Mouse (Mus musculus) liver, adult 2 months (tissue): ENCODE measurements at regions not wholly inside any gene's neighbourhood (a gene's known extent, or its start where the extent isn't known, plus 50 kb on each side); places are given as distances from the start of the nearest gene placed in this dataset.

ENCODE experiments used
- DNase-seq: peaks from one replicate; pipeline ENCODE4 v3.0.0-alpha.2; 2011; ENCODE audit warnings: low read depth, low spot score; ENCODE audit errors: extremely low read depth
- H3K27ac ChIP-seq: fragments of 200-500 bp; replicated peaks from 2 replicates; pipeline ENCODE4 v1.5.1; 2012; ENCODE audit warnings: low read depth, mild to moderate bottlenecking, control low read depth, inconsistent platforms, low read length; ENCODE audit not compliant: insufficient read depth
- H3K27me3 ChIP-seq: fragments of 200-500 bp; 2 replicates; pipeline ENCODE4 v1.6.1; 2012; ENCODE audit warnings: mild to moderate bottlenecking, moderate library complexity, low read length, inconsistent platforms; ENCODE audit not compliant: control insufficient read depth, insufficient read depth
- H3K36me3 ChIP-seq: fragments of 200-500 bp; 2 replicates; pipeline ENCODE4 v1.6.1; 2012; ENCODE audit warnings: low read length, inconsistent platforms; ENCODE audit not compliant: control insufficient read depth, insufficient read depth
- H3K4me1 ChIP-seq: fragments of 200-500 bp; 2 replicates; pipeline ENCODE4 v1.6.1; 2011; ENCODE audit warnings: low read length; ENCODE audit not compliant: control insufficient read depth, insufficient read depth
- H3K4me3 ChIP-seq: fragments of 200-500 bp; 2 replicates; pipeline ENCODE4 v1.5.1; 2011; ENCODE audit warnings: low read depth, mild to moderate bottlenecking, control low read depth, low read length, moderate library complexity; ENCODE audit not compliant: insufficient read depth
- H3K79me2 ChIP-seq: fragments of 200-500 bp; 2 replicates; pipeline ENCODE4 v1.6.1; 2012; ENCODE audit warnings: inconsistent platforms, mild to moderate bottlenecking, low read length, moderate library complexity; ENCODE audit not compliant: control insufficient read depth, insufficient read depth
- H3K9ac ChIP-seq: fragments of 200-500 bp; 2 replicates; pipeline ENCODE4 v1.6.1; 2012; ENCODE audit warnings: low read depth, mild to moderate bottlenecking, control low read depth, inconsistent platforms, low read length
- CTCF ChIP-seq: fragments of 200-500 bp; IDR thresholded peaks from 2 replicates; pipeline ENCODE4 v1.5.1; 2011; ENCODE audit warnings: low read depth, low read length, control low read depth
- POLR2A ChIP-seq: fragments of 200-500 bp; IDR thresholded peaks from 2 replicates; pipeline ENCODE4 v1.6.1; 2011; ENCODE audit warnings: low read length, control low read depth; ENCODE audit not compliant: insufficient read depth; ENCODE audit errors: extremely low read depth
- WGBS: fragments of 180-500 bp; shearing (Covaris S2); methylation state at CpG from one replicate; pipeline ENCODE4 v1.1.7; 2018; 5-methylcytosine and 5-hydroxymethylcytosine counted together

DNA sequence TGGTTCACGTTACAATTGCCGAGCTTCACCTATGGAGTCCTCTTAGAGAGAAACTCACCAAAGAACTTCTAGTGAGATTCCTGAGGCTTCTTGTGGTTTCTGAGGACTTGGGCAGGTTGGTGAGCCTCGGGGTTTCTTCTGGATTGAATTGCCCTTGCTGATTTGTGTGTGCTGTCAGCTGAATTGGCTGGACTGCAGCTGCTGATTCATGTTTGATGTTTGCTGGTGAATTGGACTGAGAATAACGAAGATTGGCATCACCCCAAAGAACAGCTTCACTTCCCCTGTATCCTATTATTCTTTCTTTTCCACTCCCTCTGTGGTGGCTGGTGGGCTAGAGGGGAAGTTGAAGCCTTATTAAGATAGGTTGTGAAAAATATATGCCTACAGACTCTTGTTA, 158.4 kb downstream of the Syk start:
- no peaks in the 10 kb centered on the region for H3K36me3 ChIP-seq
- H3K4me1 ChIP-seq: no peaks in the 10 kb centered on the region
- 85% methylated on average over 4 of the region's 4 CpGs for WGBS
- H3K27me3 ChIP-seq: no peaks in the 10 kb centered on the region
- no peaks in the 10 kb centered on the region for H3K79me2 ChIP-seq
- no peak for TF ChIP-seq CTCF
- TF ChIP-seq POLR2A: no peak
- H3K9ac ChIP-seq: no peak overlapping the region
- H3K4me3 ChIP-seq: no peak overlapping the region
- no peak for DNase-seq
- no peak overlapping the region for H3K27ac ChIP-seq

DNA sequence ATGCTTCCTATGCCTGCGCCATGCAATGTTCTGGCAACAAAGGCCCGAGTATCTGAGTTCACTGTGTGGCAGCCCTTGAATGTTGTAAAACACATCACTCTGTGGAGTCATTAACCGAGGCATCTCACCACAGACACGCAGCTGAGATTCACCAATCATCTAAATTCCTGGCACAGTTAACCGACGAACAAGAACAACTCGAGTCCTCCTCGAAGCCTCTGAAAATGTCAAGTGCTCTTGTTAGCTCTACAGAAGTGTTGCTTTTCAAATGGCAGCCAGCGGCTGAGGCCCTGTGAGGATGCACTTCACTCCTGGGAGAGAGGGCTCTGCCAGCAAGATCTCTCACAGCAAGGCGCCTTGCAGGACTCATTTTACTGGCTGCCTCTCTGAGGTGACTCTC, 173.0 kb downstream of the Syk start:
- no peak for DNase-seq
- H3K79me2 ChIP-seq: no peaks in the 10 kb centered on the region
- H3K27me3 ChIP-seq: no peaks in the 10 kb centered on the region
- TF ChIP-seq POLR2A (no peak), CTCF (no peak)
- no peak overlapping the region for H3K27ac ChIP-seq
- H3K4me1 ChIP-seq: no peaks in the 10 kb centered on the region
- H3K9ac ChIP-seq: no peak overlapping the region
- H3K4me3 ChIP-seq: no peak overlapping the region
- 89% methylated on average over 10 of the region's 10 CpGs for WGBS
- H3K36me3 ChIP-seq: no peaks in the 10 kb centered on the region

DNA sequence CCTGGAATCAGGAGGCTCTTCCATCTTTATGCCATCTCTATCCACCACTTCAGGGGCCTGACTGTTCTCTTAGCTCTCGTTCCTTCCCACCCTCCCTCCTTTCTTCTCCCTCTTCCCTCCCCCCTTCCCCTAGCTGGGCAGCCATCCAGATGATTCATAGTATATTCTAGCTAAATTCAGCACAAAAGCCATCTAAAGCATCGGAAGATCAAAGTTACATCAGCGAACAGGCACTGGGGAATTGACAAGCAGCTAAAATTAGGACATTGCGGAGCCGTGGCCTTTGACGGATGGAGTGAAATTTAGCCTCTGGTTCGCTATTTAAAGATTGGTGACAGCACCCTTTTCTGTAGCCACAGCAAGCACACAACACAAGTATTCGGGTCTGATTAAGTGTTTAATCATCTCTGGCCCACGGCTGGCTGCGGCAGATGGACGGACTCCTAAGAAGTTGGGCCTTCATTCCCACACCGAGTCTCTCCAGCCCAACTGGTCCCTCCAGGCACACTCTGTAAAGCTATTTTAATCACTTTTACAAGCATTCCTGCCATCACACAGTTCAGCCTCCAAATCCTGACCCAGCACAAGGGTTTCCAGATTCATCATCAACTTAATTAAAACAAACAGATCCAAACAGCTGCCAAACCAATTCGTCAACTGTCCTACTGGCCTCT, 163.8 kb downstream of the Auh start:
- 41% methylated on average over 13 of the region's 13 CpGs for WGBS
- Histone ChIP-seq H3K4me1 (peaks cover 17% of the 10 kb centered on the region), H3K4me3 (no peak overlapping the region), H3K36me3 (no peaks in the 10 kb centered on the region), H3K79me2 (no peaks in the 10 kb centered on the region), H3K9ac (no peak overlapping the region), H3K27ac (peak overlapping the region; percentile 68), H3K27me3 (no peaks in the 10 kb centered on the region)
- DNase-seq: peak; percentile 46
- TF ChIP-seq CTCF (no peak), POLR2A (no peak)

DNA sequence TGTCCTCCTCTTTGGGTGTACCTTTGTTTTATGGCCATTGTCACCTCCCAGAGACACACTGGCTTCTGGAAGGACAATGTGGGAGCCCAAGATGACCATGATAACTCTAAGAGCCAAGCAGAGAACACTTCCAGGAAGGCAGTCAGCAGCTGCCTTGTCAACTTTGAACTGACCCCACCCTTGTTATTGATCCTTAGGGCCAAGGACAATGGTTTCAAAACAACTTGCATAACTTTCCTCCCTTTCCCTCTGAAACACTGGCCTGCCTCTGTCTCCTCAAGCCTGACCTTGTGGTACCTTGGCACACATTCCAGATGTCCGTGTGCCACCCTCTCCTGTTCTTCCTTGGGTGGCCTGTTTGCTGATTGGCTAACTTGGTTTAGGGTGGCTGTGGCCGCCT, 163.2 kb downstream of the Auh start:
- H3K79me2 ChIP-seq: no peaks in the 10 kb centered on the region
- peak; percentile 98 for DNase-seq
- H3K4me3 ChIP-seq: no peak overlapping the region
- H3K36me3 ChIP-seq: no peaks in the 10 kb centered on the region
- H3K4me1 ChIP-seq: peaks cover 22% of the 10 kb centered on the region
- no peaks in the 10 kb centered on the region for H3K27me3 ChIP-seq
- H3K27ac ChIP-seq: peak overlapping the region; percentile 73
- WGBS: 13% methylated on average over 2 of the region's 2 CpGs
- TF ChIP-seq POLR2A: no peak
- TF ChIP-seq CTCF: no peak
- H3K9ac ChIP-seq: no peak overlapping the region

DNA sequence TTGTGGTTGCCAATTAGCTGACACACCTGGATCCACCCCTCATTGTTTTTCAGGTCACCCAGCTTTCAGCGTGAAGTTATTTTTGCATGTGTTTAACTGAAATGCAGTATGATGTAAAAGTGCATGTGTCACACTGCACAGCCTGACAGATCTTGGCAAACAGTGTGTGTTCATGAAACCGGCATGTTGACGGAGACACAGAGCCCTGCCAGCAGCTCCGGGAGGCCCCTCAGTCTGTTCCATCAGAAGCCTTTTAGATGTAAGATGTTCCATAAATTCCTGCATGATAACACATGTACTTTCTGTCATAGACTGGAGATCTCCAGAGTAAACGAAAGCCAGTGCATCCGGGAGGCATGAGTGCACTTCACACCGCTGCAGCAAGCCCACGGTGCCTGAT, 159.5 kb downstream of the Auh start:
- Histone ChIP-seq H3K79me2 (no peaks in the 10 kb centered on the region), H3K36me3 (no peaks in the 10 kb centered on the region), H3K27me3 (no peaks in the 10 kb centered on the region), H3K4me1 (peaks cover 29% of the 10 kb centered on the region), H3K4me3 (no peak overlapping the region), H3K27ac (no peak overlapping the region), H3K9ac (no peak overlapping the region)
- TF ChIP-seq POLR2A: no peak
- TF ChIP-seq CTCF: no peak
- peak; percentile 28 for DNase-seq
- WGBS: 45% methylated on average over 8 of the region's 8 CpGs

DNA sequence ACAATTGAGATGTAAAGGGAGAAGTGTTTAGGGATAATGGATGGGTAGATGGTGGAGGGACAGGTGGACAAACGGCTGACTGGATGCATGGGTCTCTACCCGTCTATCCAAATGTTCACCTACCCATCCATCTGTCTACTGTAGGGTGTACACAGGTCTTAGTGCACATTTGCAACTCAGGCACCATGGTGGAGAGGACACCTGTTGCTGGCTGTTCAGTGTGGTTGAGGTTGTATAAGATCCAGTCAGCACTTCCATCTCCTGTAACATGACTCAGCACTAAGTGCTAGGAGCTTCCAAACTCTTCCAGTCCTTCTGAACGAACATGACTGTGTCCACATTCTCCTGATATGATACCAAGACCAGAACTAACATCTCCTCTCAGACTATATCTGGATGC, 158.0 kb downstream of the Auh start:
- H3K27me3 ChIP-seq: no peaks in the 10 kb centered on the region
- WGBS: 77% methylated on average over 3 of the region's 3 CpGs

More for the DNA sequence above, 158.0 kb downstream of the Auh start:
- peak; percentile 20 for DNase-seq
- peaks cover 22% of the 10 kb centered on the region for H3K4me1 ChIP-seq
- H3K4me3 ChIP-seq: no peak overlapping the region
- TF ChIP-seq CTCF (no peak), POLR2A (no peak)
- H3K79me2 ChIP-seq: no peaks in the 10 kb centered on the region
- H3K36me3 ChIP-seq: no peaks in the 10 kb centered on the region
- H3K27ac ChIP-seq: no peak overlapping the region; the same call in 1 of the 2 replicates
- H3K9ac ChIP-seq: no peak overlapping the region
